Mouse (Mus musculus) ES-Bruce4 (cell line): ENCODE measurements around the gene Mrps26. TPM values are rescaled to one million over a fixed set of nuclear protein-coding genes. Genes with fewer than 3 reads are reported as not detected.
A peak's percentile ranks its signal among the peaks of the same experiment; 100 is the strongest.
"Not testable (repeated sequence)": the region's sequence is repeated elsewhere in the genome, so short reads cannot be mapped to it uniquely, and the experiment has no call there.

Experiments used
- H3K27ac ChIP-seq: 2 replicates; pipeline ENCODE4 v1.5.1; 2012; ENCODE audit warnings: low read length, inconsistent platforms; ENCODE audit not compliant: insufficient read depth
- H3K27me3 ChIP-seq: 2 replicates; pipeline ENCODE4 v1.6.1; 2012; ENCODE audit warnings: mild to moderate bottlenecking, low read length, inconsistent platforms; ENCODE audit not compliant: control insufficient read depth, poor library complexity, insufficient read depth, severe bottlenecking
- H3K36me3 ChIP-seq: 2 replicates; pipeline ENCODE4 v1.6.1; 2012; ENCODE audit warnings: inconsistent platforms, mild to moderate bottlenecking, low read length, moderate library complexity; ENCODE audit not compliant: control insufficient read depth, poor library complexity, insufficient read depth, severe bottlenecking
- H3K4me1 ChIP-seq: one replicate; pipeline ENCODE4 v1.8.1; 2011; ENCODE audit warnings: low read length; ENCODE audit not compliant: control insufficient read depth, insufficient read depth
- H3K4me3 ChIP-seq: 2 replicates; pipeline ENCODE4 v1.5.1; 2011; ENCODE audit warnings: low read depth, mild to moderate bottlenecking, low read length
- H3K9ac ChIP-seq: 2 replicates; pipeline ENCODE4 v1.6.1; 2012; ENCODE audit warnings: low read depth, mild to moderate bottlenecking, inconsistent platforms; ENCODE audit not compliant: poor library complexity, severe bottlenecking
- H3K9me3 ChIP-seq: replicated peaks from 2 replicates; pipeline ENCODE4 v1.6.1; 2012; ENCODE audit warnings: mild to moderate bottlenecking, low read length, inconsistent platforms; ENCODE audit not compliant: control insufficient read depth, poor library complexity, insufficient read depth, severe bottlenecking
- CTCF ChIP-seq: IDR thresholded peaks from one replicate; pipeline ENCODE4 v1.8.1; 2011; ENCODE audit warnings: low read depth, low read length
- EP300 ChIP-seq: IDR thresholded peaks from 2 replicates; pipeline ENCODE4 v1.6.1; 2011; ENCODE audit warnings: low read depth, low read length; ENCODE audit not compliant: insufficient read depth
- POLR2A ChIP-seq: IDR thresholded peaks from one replicate; pipeline ENCODE4 v1.8.1; 2011; ENCODE audit warnings: low read length; ENCODE audit not compliant: insufficient read depth
- polyA plus RNA-seq: library from polyadenylated mRNA; stranded (reverse); fragments of >200 nt; gene quantifications from 2 replicates; pipeline ENCODE4 v1.2.4, GENCODE M21; 2011; ENCODE audit warnings: low read depth; ENCODE audit not compliant: missing spikeins, insufficient read depth, insufficient read length

The Mrps26 gene
- polyA plus RNA-seq, result 13.3 and 17.0 TPM in 2 replicates

GRCm38 (mm10) chr2:130563212-130564055 is at the start of gene Mrps26:
TSS of gene Mrps26 (plus strand) at chr2:130563742.
- TF ChIP-seq EP300 (no peak), CTCF (peak; percentile 35), POLR2A (peak; percentile 64)
- Histone ChIP-seq H3K4me1 (no peaks in the 10 kb centered on the region), H3K36me3 (peaks cover 5% of the 10 kb centered on the region), H3K4me3 (peak within 1 kb of the TSS; percentile 93), H3K9ac (peak within 1 kb of the TSS; percentile 82), H3K27ac (no peak within 1 kb of the TSS), H3K27me3 (no peaks in the 10 kb centered on the region), H3K9me3 (no peaks in the 10 kb centered on the region)

GRCm38 (mm10) chr2:130513907-130514306 is 49.6 kb upstream of the Mrps26 start:
- no peaks in the 10 kb centered on the region for H3K4me1 ChIP-seq
- H3K9me3 ChIP-seq, result no peaks in the 10 kb centered on the region
- no peaks in the 10 kb centered on the region for H3K27me3 ChIP-seq
- H3K4me3 ChIP-seq, result no peak overlapping the region
- H3K27ac ChIP-seq, result no peak overlapping the region
- no peak for TF ChIP-seq CTCF
- TF ChIP-seq POLR2A, result no peak
- no peak for TF ChIP-seq EP300
- no peaks in the 10 kb centered on the region for H3K36me3 ChIP-seq
- no peak overlapping the region for H3K9ac ChIP-seq

- TF ChIP-seq EP300 (no peak), POLR2A (no peak), CTCF (no peak)
- no peaks in the 10 kb centered on the region for H3K4me1 ChIP-seq
- H3K36me3 ChIP-seq, result no peaks in the 10 kb centered on the region
- H3K27me3 ChIP-seq, result no peaks in the 10 kb centered on the region
- no peak overlapping the region for H3K9ac ChIP-seq
- H3K9me3 ChIP-seq, result no peaks in the 10 kb centered on the region
- no peak overlapping the region for H3K27ac ChIP-seq
- H3K4me3 ChIP-seq, result no peak overlapping the region
Measured at GRCm38 (mm10) chr2:130515791-130516190, 47.8 kb upstream of the Mrps26 start.

- Histone ChIP-seq H3K9ac (no peak overlapping the region), H3K4me3 (no peak overlapping the region), H3K27me3 (no peaks in the 10 kb centered on the region), H3K27ac (no peak overlapping the region), H3K36me3 (0 out of 2 replicates have a peak, but pooled peaks cover 2% of the 10 kb centered on the region), H3K9me3 (no peaks in the 10 kb centered on the region), H3K4me1 (no peaks in the 10 kb centered on the region)
- TF ChIP-seq POLR2A (no peak), EP300 (no peak), CTCF (no peak)
Measured at GRCm38 (mm10) chr2:130521927-130522326, 41.6 kb upstream of the Mrps26 start.

- H3K9me3 ChIP-seq, H3K4me1 ChIP-seq, H3K9ac ChIP-seq, H3K27me3 ChIP-seq, H3K36me3 ChIP-seq, H3K4me3 ChIP-seq, H3K27ac ChIP-seq: not testable (repeated sequence)
Measured at GRCm38 (mm10) chr2:130525480-130525879, 38.1 kb upstream of the Mrps26 start.

- Histone ChIP-seq H3K4me1 (no peaks in the 10 kb centered on the region), H3K9me3 (no peaks in the 10 kb centered on the region), H3K27ac (no peak overlapping the region), H3K4me3 (no peak overlapping the region), H3K27me3 (no peaks in the 10 kb centered on the region), H3K9ac (no peak overlapping the region), H3K36me3 (no peaks in the 10 kb centered on the region)
- no peak for TF ChIP-seq CTCF
- TF ChIP-seq POLR2A, result no peak
- no peak for TF ChIP-seq EP300
Measured at GRCm38 (mm10) chr2:130528457-130528856, 35.1 kb upstream of the Mrps26 start.
